Mouse (Mus musculus): ENCODE data around the gene Zdhhc4.

GRCm38 (mm10) chr5:143289299-143289698, 39.8 kb downstream of the Zdhhc4 start:
- TF ChIP-seq GATA1 (IDR thresholded peaks at IDR 0.05; ENCODE audit: low read length) (no peak), TAL1 (IDR thresholded peaks at IDR 0.05; ENCODE audit: low read length) (no peak)
